Mouse (Mus musculus) mouse embryonic stem cell (cell line): ENCODE measurements around the gene Plcb4.
"Not testable (repeated sequence)": the region's sequence is repeated elsewhere in the genome, so short reads cannot be mapped to it uniquely, and the experiment has no call there.

ENCODE experiments used
- in situ Hi-C, 2 experiments: fragments of 300-500 bp; cut with MboI; formaldehyde crosslinking; loops; 1 replicate in 1 of 2; 3 replicates in 1 of 2; pipeline ENCODE4 v1.14.3; 2019 to 2020; ENCODE audit warnings: low sequenced_read_pairs in 2 of 2, low pct_unique_long_range_greater_than_20kb in 1 of 2, mixed read lengths in 1 of 2; ENCODE audit not compliant: unreplicated experiment in 1 of 2

The Plcb4 gene

DNA sequence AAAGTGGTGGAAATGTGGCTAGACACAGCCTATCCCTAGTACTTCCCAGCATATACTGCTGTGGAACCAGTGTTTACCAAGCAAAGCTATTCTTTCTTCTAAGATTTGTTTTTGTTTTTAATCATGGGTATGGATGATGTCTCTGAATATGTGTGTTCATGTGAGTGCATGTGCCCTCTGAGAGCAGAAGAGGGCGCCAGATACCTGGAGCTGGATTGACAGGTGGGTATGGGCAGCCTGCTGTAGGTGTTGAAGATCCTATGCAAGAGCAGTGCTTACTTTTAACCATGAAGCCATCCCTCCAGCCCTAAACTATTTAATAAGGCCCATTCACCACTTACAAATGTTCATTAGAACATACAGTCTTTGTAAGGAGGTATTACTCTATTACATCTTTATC lies 231.3 kb downstream of the Plcb4 start:
- in situ Hi-C loops = no loop called here

DNA sequence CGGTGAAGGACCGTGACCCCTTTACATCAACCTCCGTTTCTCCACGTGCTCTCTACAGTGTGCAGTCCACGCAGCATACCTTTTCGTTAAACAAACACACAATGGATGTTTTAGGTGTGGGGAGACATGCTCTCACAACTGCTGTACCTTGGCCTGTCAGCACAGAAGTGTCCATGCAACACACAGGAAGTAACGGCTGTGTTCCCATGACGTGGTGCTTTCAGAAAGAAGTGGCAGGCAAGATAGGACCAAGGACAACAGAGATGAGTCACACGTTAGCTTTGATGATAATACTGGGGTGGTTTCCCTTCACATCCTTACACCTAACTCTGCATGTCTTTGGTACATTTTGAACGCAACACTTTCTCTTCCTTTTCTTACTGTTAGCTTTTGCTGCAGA lies 232.3 kb downstream of the Plcb4 start:
- in situ Hi-C loops = no loop called here

DNA sequence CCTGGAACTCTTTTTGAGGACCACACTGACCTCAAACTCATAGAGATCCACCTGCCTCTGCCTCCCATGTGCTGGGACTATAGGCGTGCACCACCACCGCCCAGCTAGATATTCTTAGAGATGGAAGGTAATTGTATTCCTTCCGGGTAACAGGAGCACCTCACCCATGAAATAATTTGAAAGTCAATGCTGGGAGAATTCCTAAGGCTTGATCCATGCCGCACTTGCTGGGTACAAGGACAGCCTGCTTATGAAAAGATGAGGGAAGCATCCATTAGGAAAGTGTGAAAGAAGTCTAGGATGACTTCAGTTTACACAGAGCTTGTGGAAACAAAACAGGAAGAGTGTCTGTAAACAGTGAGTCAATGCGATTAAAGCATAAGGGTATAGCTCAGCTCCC lies 232.9 kb downstream of the Plcb4 start:
- in situ Hi-C loops = no loop called here

DNA sequence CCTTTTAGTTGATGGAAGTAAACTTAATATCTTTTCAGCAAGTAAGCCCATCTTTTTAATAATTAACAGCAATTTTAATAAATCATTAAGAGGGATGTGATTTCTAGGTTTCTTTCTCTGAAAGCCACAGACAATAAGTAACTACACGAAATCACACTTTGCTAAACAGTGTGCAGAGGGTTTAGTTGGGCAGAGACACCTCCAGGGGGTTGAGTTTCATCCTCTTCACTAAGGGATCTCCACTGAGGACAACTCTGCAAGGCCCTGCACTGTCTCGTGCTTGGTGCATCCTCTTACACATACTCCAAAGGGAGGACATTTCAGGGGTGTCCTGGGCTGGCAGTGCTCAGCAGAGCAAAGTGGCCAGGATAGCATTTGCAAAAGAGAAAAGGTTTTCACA lies 235.8 kb downstream of the Plcb4 start:
- in situ Hi-C loops = no loop called here

DNA sequence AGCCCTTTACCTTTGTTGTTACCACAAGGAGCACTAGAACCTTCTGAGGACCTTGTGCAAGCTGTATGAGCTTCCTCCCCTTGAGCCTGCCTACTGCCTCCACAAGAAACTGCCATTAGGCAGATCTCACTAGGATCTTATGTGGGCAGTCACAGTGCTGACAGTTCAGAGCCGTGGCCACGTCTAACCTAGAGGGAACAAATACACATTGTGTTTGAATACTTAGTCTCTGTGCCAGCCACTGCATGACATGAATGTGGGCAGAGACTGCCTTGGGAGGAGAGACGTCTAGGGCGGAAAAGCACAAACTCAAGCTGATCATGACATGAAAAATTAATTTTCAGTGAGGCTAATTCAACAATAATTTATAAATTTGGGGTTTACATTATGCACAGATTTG lies 239.2 kb downstream of the Plcb4 start:
- in situ Hi-C loops = no loop called here

DNA sequence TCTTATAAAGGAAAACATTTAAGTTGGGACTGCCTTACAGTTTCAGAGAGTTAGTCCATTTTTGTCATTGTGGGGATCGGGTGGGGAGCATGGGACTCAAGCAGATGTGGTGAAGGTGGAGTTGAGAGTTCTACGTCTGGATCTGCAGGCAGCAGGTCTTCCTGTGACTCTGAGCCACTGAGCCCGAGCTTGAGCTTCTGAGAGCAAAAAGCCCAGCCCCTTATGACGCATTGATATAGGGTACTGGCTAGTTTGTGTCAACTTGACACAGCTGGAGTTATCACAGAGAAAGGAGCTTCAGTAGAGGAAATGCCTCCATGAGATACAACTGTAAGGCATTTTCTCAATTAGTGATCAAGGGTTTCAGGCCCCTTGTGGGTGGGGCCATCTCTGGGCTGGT lies 241.1 kb downstream of the Plcb4 start:
- in situ Hi-C loops = not testable (repeated sequence)

DNA sequence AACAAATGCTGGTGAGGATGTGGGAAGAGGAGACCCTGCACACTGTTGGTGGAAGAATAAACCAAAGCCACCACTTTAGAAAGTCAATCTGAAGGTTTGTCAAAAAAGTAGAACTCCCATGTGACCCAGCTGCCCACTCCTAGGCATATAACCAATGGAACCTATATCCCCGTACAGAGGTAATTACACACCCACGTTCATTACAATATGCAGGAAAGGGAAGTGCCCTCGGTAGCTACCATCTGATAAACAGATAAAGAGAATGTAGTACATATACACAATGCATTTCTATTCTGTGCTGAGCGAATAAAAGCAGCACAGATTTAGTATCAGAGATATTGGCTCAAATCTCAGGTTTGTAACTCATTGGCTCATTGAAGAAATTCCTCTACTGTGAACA lies 242.2 kb downstream of the Plcb4 start:
- in situ Hi-C loops = no loop called here

DNA sequence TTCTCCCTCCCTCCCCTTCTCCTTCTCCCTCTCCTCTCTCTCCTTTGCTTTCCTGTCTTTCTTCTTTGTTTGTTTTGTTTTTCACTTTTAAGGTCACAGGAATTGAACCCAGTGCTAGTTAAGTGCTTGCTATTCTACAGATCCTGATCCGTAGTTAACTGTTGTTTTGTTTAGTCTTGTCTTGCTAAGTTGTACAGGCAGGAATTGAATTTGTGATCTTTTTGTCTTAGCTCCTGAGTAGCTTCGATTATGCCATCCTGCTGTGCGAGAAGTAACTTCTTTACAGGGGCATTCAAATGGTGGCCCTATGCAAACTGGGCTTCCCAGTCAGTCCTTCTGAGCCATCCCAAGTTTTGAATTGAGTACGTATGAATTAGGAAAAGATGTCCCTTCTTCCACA lies 245.5 kb downstream of the Plcb4 start:
- in situ Hi-C loops = no loop called here

DNA sequence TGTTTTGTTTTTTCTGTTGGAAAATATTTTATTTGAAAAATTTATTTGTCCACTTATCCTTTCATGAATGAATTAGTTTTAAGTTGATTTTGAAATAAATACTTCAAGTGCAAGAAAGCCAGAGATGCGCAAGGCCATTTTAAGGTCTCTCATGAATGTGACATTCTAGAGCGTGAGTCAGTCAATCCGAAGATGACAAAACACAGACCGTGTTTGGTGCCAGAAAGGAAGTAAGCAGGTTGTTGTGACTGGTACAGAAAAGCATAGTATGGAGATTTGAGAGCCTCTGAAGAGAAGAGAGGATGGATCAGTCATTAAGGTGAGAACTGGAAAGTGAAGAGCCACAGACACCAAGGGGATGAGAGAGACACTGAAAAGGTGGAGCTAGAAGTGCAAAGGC lies 246.0 kb downstream of the Plcb4 start:
- in situ Hi-C loops = no loop called here

DNA sequence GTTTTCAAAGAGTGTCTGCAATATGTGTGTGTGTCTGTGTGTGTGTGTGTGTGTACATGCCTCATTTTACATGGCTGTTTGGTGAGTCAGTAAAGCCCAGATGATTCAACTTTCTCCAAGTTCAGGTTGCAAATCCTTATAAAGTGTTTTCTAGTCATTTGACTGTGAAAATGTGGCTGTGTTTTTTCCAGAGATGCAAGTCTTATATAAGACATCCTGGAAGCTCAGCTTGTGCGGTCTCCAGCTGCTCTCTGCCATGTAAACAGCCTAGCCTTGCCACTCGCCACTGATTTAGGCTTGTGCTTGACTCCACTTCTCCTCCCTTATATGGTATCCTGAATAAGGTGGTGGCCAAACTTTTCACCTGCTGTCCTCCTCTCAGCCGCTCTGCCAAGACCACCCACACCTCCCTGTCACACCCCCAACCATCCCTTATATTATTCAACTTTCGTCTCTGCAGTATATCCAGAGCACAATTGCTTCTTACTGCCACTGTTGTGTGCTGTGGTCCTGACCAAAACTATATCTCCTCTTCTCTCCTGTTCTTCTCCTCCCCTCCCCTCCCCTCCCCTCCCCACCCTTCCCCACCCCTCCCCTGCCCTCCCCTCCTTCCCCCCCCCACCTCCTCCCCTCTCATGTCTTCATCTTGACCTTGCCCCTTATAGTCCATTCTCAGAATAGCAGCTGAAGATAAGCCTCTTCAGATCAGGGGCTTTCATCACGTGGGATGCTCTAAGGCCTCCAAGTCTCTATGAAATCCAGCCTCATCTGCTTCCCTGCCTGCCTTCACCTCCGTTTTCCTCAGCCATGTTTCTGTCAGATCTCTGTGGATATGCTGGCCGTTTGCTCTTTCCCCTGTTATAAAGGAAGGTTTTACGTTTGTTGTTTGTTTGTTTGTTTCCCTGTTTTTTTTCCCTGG lies 255.8 kb downstream of the Plcb4 start:
- in situ Hi-C loops = no loop called here

DNA sequence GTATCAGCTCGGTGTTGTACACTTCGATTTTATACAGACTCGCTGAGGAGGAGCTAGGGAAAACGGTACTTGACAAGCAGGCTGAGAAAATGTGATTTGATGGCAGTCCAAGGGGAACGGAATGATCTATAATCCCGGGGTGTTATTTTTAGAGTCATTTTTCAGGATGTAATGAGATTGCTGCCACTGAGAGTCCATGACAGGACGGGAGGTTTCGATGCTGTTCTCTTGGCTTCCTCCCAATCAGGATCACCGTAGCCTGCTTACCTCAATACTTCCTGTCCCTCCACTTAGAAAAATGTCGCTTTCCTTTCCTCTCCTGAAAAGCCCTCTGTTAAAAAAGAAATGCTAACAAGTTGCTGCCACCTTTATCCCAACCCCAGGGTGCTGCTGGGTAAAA lies 257.1 kb downstream of the Plcb4 start:
- in situ Hi-C loops = no loop called here

DNA sequence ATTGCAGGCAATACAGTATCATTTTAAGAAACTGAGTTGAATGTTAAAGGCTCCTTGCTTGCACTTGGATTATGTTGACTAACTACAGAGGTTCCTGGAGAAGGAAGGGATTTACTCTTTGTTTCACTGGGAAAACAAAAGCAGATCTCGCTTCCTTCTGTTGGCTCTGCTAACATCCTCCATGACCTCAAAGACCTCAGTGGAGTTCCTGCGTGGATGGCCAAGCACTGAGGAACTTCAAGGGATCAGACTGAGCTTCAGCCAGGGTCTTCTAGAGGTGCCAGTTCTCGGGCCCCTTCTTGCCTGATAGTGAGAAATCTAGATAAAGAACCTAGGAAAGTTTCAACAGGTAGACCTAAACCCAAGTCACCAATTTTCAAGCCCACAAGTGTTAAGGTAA lies 258.2 kb downstream of the Plcb4 start:
- in situ Hi-C loops = no loop called here

DNA sequence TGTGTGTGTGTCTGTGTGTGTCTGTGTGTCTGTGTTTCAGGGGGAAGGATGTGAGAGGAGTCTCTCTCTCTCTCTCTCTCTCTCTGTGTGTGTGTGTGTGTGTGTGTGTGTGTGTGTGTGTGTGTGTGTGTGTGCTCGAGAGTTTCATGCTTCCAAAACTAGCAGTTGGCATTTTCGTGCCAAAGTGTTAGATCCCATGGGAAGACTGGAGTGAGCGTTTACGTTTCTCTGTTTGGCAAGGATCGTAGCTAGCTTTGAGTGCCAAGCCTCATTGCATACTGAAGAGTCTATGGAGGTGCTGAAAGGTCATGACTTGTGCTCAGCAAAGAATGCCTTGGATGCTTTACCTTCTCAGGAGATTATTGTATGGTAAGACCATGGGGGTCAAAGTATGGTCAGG lies 259.3 kb downstream of the Plcb4 start:
- in situ Hi-C loops = no loop called here

DNA sequence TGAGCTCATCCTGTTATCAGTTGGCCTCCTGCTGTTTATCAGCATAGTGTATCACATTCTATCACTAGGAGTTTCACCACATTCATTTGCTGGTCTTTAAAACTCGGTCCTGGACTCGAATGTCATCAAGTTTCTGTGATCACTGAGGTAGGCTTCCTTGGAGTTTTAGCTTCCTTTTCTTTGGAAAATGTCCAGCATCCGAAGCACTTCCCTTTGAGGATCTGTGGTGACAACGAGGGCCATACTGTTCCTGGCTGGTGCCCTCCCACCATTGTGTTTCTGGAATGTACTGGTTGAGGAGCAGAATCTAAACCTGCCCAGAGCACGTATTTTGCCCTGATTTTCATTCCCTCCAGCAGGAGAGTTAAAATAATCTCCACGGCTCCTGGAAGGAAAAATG lies 260.8 kb downstream of the Plcb4 start:
- in situ Hi-C loops = no loop called here

DNA sequence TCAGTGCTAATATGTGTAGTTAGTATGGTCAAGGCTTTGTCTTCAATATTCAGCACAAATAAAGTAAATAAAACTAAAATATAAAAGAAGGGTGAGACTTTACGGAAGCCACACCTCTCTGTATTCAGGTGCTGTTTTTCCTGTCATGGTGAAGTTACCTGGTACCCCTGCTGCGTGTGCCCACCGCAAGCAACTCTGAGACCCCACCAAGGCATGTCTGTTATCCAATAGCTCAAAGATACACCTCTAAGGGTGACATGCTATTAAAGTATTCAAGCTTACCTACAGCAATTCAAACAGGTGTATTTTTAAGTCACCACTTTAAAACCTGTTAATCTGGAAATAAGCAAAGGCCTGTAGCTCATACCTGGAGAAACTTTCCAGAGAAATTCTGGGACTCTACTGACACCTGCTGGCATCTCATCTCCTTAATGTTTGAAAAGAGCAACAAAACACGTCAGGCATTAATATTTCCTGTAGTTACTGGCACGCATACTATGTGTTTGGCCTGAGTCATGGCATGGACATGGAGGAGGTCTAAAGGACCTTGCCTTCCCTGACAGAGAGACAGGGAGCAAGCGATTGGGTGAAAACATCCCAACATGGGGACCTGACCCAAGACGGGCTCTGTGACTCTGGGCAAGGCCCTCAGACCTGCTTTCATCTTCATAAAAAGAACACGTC lies 268.0 kb downstream of the Plcb4 start:
- in situ Hi-C loops = no loop called here

DNA sequence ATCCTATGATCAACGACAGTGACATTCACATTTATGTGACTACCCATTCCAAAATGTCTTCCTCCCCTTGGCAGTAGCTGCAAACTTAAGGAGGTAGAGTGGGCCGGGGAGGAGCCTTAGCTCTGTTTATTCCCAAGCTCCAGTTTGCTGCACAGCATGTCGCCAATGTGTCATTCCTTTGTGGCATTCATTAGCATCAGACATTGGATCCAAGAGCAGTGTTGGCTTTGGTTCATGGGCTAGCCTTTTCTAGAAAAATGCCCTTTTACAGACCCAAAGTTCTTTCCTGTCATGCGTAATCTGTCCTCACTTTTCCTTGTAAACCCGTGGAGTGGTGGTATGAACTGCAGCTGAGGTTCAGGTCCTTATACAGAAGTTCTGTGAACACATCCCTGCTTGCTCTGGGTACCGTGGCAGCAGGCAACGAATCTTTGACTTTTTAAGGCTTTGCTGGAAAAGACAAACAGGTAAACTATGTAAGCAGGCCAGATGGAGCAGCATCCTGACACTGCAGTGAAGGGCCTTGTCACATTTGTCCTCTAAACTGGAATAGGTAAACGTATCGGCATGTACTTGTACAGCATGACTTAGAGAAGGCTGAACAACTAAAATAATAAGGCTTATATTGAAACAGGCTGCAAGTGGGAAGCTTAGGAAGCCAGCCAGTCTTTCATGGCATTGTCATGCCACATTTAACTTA lies 270.4 kb downstream of the Plcb4 start:
- in situ Hi-C loops = no loop called here

DNA sequence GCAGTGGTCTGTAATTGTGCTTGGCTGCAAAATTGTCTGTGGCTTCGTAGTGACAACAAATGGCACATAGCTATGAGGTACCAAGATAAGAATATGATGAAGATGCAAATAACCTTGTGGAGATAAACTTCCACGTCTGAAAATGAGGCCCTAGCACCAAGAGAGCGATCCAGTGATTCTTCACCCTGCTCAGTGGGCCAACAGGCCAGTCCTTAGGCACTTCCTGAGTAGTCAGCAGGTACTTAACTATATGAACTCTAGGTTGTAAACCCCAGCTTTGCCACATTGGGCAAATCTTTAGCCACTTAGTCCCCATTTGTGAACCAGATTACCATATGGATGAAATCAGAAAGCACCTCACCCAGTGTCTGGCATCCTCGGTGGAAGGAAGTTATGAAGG lies 271.9 kb downstream of the Plcb4 start:
- in situ Hi-C loops = no loop called here

DNA sequence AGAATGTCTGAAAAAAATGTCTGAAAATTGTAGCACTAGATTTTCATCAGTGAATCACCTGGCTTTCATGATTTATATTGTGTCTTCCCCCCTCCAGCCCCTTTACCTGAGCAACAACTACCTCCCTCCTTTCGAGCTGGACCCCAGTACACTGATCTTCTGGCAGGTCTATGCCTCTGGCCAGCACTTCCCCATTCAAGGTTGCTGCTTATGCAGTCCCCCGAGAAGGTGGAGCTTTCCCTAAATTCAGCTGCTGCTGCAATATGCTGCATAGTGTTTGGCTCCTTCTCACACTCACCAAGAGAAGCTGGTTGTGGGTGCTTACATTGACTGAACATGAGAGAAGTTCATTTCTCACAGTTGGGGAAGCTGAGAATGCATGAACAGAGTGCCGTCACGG lies 273.8 kb downstream of the Plcb4 start:
- in situ Hi-C loops = no loop called here

DNA sequence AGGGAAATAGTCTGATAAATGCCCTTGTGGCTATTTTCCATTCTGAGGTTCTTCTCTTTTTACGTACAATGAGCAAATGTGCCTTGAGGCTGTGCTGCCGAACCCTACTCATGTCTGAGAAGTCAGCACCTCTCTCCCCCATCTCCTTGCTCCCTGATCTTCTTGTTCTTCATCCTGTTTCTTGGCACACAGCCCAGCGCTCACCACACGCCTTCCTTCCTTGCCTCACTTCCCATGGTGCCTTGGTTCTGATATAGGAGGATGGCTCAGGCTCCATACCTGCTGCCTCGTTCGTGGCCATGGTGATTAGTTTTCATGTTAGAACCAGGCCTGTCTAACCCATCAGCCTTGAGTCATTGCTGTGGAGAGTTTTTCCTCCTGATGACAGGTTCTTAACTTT lies 277.6 kb downstream of the Plcb4 start:
- in situ Hi-C loops = no loop called here
